ENCODE assay signal across 18 mouse cellular contexts in genomic region chr16:46097421-46097820, GRCm38 (mm10). TPM values are rescaled to one million over a fixed set of nuclear protein-coding genes. Genes with fewer than 3 reads are reported as not detected.
DNase-seq lines count a peak whose midpoint lies in the region; ATAC-seq lines count a peak whose summit lies in the region.
"Had no signal": no experiment of that assay in that cellular context is flagged by ENCODE, and none has a peak within 500 bp of the region (broad histone marks: within the 10 kb centered on the region; RNA-seq: fewer than 3 reads in every experiment).

No protein-coding gene starts in this region.

- H3K4me3 ChIP-seq in embryonic facial prominence, embryonic 14.5 days (ENCODE audit: low read depth, low read length): no peak overlapping the region
- H3K4me3 ChIP-seq in embryonic facial prominence, embryonic 10.5 days: no peak overlapping the region
- H3K4me3 ChIP-seq in intestine, embryonic 16.5 days (ENCODE audit: low read length): no peak overlapping the region
- H3K4me3 ChIP-seq: embryonic facial prominence, embryonic 12.5 days; lung, embryonic 15.5 days had no signal

- H3K27me3 ChIP-seq in embryonic facial prominence, embryonic 14.5 days (replicated peaks; ENCODE audit: control insufficient read depth, insufficient read depth, low read length): no peaks in the 10 kb centered on the region
- H3K27me3 ChIP-seq in embryonic facial prominence, embryonic 10.5 days (replicated peaks; ENCODE audit: low read depth, poor library complexity, severe bottlenecking): no peaks in the 10 kb centered on the region
- no peaks in the 10 kb centered on the region for H3K27me3 ChIP-seq in intestine, embryonic 16.5 days (replicated peaks; ENCODE audit: control insufficient read depth, insufficient read depth, low read length)
- H3K27me3 ChIP-seq: embryonic facial prominence, embryonic 12.5 days; lung, embryonic 15.5 days had no signal

- H3K9me3 ChIP-seq in embryonic facial prominence, embryonic 14.5 days (ENCODE audit: control insufficient read depth, low read length): no peaks in the 10 kb centered on the region
- H3K9me3 ChIP-seq in embryonic facial prominence, embryonic 10.5 days: no peaks in the 10 kb centered on the region
- no peaks in the 10 kb centered on the region for H3K9me3 ChIP-seq in intestine, embryonic 16.5 days (ENCODE audit: control insufficient read depth, low read length)
- H3K9me3 ChIP-seq: embryonic facial prominence, embryonic 12.5 days; lung, embryonic 15.5 days had no signal

- no peak overlapping the region for H3K9ac ChIP-seq in embryonic facial prominence, embryonic 14.5 days (ENCODE audit: low read depth, low read length)
- no peak overlapping the region for H3K9ac ChIP-seq in intestine, embryonic 16.5 days (ENCODE audit: low read depth, low read length)
- H3K9ac ChIP-seq: embryonic facial prominence, embryonic 12.5 days; lung, embryonic 15.5 days had no signal

- no peaks in the 10 kb centered on the region for H3K36me3 ChIP-seq in embryonic facial prominence, embryonic 14.5 days (ENCODE audit: control insufficient read depth, insufficient read depth, low read length)
- no peaks in the 10 kb centered on the region for H3K36me3 ChIP-seq in embryonic facial prominence, embryonic 10.5 days (replicated peaks)
- no peaks in the 10 kb centered on the region for H3K36me3 ChIP-seq in intestine, embryonic 16.5 days (ENCODE audit: control insufficient read depth, insufficient read depth, low read length)
- H3K36me3 ChIP-seq: embryonic facial prominence, embryonic 12.5 days; lung, embryonic 15.5 days had no signal

- ATAC-seq in embryonic facial prominence, embryonic 14.5 days (ENCODE audit: low read depth): no peak
- ATAC-seq in intestine, embryonic 16.5 days: no peak

- no peak overlapping the region for H3K27ac ChIP-seq in embryonic facial prominence, embryonic 14.5 days (replicated peaks; ENCODE audit: low read depth, low read length)
- no peak overlapping the region for H3K27ac ChIP-seq in embryonic facial prominence, embryonic 10.5 days (replicated peaks)
- H3K27ac ChIP-seq in intestine, embryonic 16.5 days (ENCODE audit: low read length): no peak overlapping the region
- H3K27ac ChIP-seq: embryonic facial prominence, embryonic 12.5 days; lung, embryonic 15.5 days had no signal

- intact Hi-C loops in left cerebral cortex, postnatal 4 days (cut with DNase I): no loop called here

- no peak overlapping the region for H3K4me2 ChIP-seq in embryonic facial prominence, embryonic 14.5 days (ENCODE audit: low read depth, low read length)
- no peak overlapping the region for H3K4me2 ChIP-seq in intestine, embryonic 16.5 days (ENCODE audit: low read depth, low read length)
- H3K4me2 ChIP-seq: embryonic facial prominence, embryonic 12.5 days; lung, embryonic 15.5 days had no signal

- DNase-seq in embryonic facial prominence, embryonic 14.5 days (ENCODE audit: low spot score): peak; percentile 75
- DNase-seq in embryonic facial prominence, embryonic 10.5 days (ENCODE audit: low spot score): no peak
- peak; percentile 21 for DNase-seq in left cerebral cortex, postnatal 4 days
- no peak for DNase-seq in left cerebral cortex, adult 18-20 months (ENCODE audit: low spot score in 2 of 2)
- peak; percentile 45 for DNase-seq in adipocyte (ENCODE audit: low spot score)
- peak; percentile 12 for DNase-seq in gastrocnemius, postnatal 10 days
- DNase-seq in layer of hippocampus, postnatal 14 days (ENCODE audit: low spot score in 2 of 2): no peak
- DNase-seq: adrenal gland, postnatal 36 days; cerebellum, postnatal 36 days; midbrain, embryonic 14.5 days; right cerebral cortex, postnatal 25 days had no signal

- H3K4me1 ChIP-seq in embryonic facial prominence, embryonic 14.5 days (ENCODE audit: control insufficient read depth, insufficient read depth, low read length): no peaks in the 10 kb centered on the region
- H3K4me1 ChIP-seq in embryonic facial prominence, embryonic 10.5 days: no peaks in the 10 kb centered on the region
- no peaks in the 10 kb centered on the region for H3K4me1 ChIP-seq in intestine, embryonic 16.5 days (ENCODE audit: control insufficient read depth, insufficient read depth, low read length)
- H3K4me1 ChIP-seq: embryonic facial prominence, embryonic 12.5 days; lung, embryonic 15.5 days had no signal

- 52% methylated on average over 9 of the region's 9 CpGs for whole genome bisulfite sequencing in embryonic facial prominence, embryonic 14.5 days
- WGBS in embryonic facial prominence, embryonic 10.5 days: 83% methylated on average over 9 of the region's 9 CpGs
- WGBS in intestine, embryonic 16.5 days: 64% methylated on average over 9 of the region's 9 CpGs

RNA-seq across cellular contexts. Expression of gene Cd96, which starts 22.6 kb away (rescaled TPM):
- polyA plus RNA-seq in embryonic facial prominence, embryonic 14.5 days (2014; fragmentation: Nextera tagmentation; extraction: Ambion mirVana): 0.18 and 0.35 TPM in 2 replicates
- polyA plus RNA-seq in embryonic facial prominence, embryonic 10.5 days (2016; fragmentation: Nextera tagmentation; extraction: Ambion mirVana): 0.15 TPM in 1 of 2 replicates, not detected in the other
- total RNA-seq in left cerebral cortex, postnatal 4 days (2021): under 1 TPM in 1 of 2 experiments, not detected in 1; 0.16 TPM
- under 1 TPM in 1 of 2 experiments, not detected in 1; 0.16 TPM for total RNA-seq in left cerebral cortex, adult 18-20 months (2021)
- not detected for total RNA-seq in gastrocnemius, postnatal 10 days (2021)
- under 1 TPM in 1 of 2 experiments, not detected in 1; 0.18 TPM for total RNA-seq in layer of hippocampus, postnatal 14 days (2021)
- polyA plus RNA-seq in intestine, embryonic 16.5 days (2015; fragmentation: Nextera tagmentation; extraction: Ambion mirVana): 0.37 and 0.39 TPM in 2 replicates
- total RNA-seq: adrenal gland, postnatal 36 days; layer of hippocampus, adult 18-20 months; left cerebral cortex, adult 8-10 months had no signal
- polyA plus RNA-seq: embryonic facial prominence, embryonic 12.5 days; heart, embryonic 14.5 days; kidney, embryonic 14.5 days had no signal

RNA-seq across cellular contexts. Expression of gene Gm4737, which starts 57.5 kb away (rescaled TPM):
- 2.5 and 3.6 TPM in 2 replicates for polyA plus RNA-seq in embryonic facial prominence, embryonic 14.5 days (2014; fragmentation: Nextera tagmentation; extraction: Ambion mirVana)
- 2.7 and 2.8 TPM in 2 replicates for polyA plus RNA-seq in embryonic facial prominence, embryonic 10.5 days (2016; fragmentation: Nextera tagmentation; extraction: Ambion mirVana)
- total RNA-seq in left cerebral cortex, postnatal 4 days (2021): 10 to 100 TPM; 16.7 to 18.1 TPM
- total RNA-seq in left cerebral cortex, adult 18-20 months (2021): 10 to 100 TPM; 14.3 to 15.9 TPM
- total RNA-seq in gastrocnemius, postnatal 10 days (2021): 10 to 100 TPM; 20.9 to 23.2 TPM
- 10 to 100 TPM; 10.3 to 11.7 TPM for total RNA-seq in layer of hippocampus, postnatal 14 days (2021)
- polyA plus RNA-seq in intestine, embryonic 16.5 days (2015; fragmentation: Nextera tagmentation; extraction: Ambion mirVana): 3.3 and 4.5 TPM in 2 replicates

Comparison
In these comparisons a context has a peak if more than half of its experiments do, and no peak if none do; other contexts are left out.
1. DNase-seq: peak in embryonic facial prominence, embryonic 14.5 days (single experiment), left cerebral cortex, postnatal 4 days (single experiment), adipocyte (single experiment) and gastrocnemius, postnatal 10 days (single experiment); none in embryonic facial prominence, embryonic 10.5 days (single experiment), left cerebral cortex, adult 18-20 months (0 of 2) and layer of hippocampus, postnatal 14 days (0 of 2).